Mouse (Mus musculus): ENCODE measurements around the gene Ncbp3. TPM values are rescaled to one million over a fixed set of nuclear protein-coding genes. Genes with fewer than 3 reads are reported as not detected.

Gene Ncbp3
- polyA plus RNA-seq, 1 experiment: not detected

GRCm38 (mm10) chr11:73014831-73015344 is 32.7 kb upstream of the Ncbp3 start:
- H3K4me3 ChIP-seq (ENCODE audit: insufficient read depth, low read depth, low read length): no peak overlapping the region
- 33% methylated on average over 4 of the region's 4 CpGs for WGBS
- peak overlapping the region; percentile 63 for H3K27ac ChIP-seq (ENCODE audit: insufficient read depth, low read depth, low read length)

GRCm38 (mm10) chr11:73015391-73016102 is 32.0 kb upstream of the Ncbp3 start:
- 52% methylated on average over 5 of the region's 5 CpGs for WGBS
- Histone ChIP-seq H3K4me3 (ENCODE audit: insufficient read depth, low read depth, low read length) (no peak overlapping the region), H3K27ac (ENCODE audit: insufficient read depth, low read depth, low read length) (peak overlapping the region; percentile 63), H3K4me1 (ENCODE audit: control insufficient read depth, insufficient read depth, low read length) (peaks cover 42% of the 10 kb centered on the region)
- TF ChIP-seq POLR2A (IDR thresholded peaks at IDR 0.05; ENCODE audit: insufficient read depth, low read depth, low read length) (no peak), CTCF (IDR thresholded peaks at IDR 0.05; ENCODE audit: insufficient read depth, low read depth, low read length) (no peak)

More at GRCm38 (mm10) chr11:73014831-73015344, 32.7 kb upstream of the Ncbp3 start:
- H3K4me1 ChIP-seq (ENCODE audit: control insufficient read depth, insufficient read depth, low read length): peaks cover 40% of the 10 kb centered on the region
- TF ChIP-seq CTCF (IDR thresholded peaks at IDR 0.05; ENCODE audit: insufficient read depth, low read depth, low read length) (no peak), POLR2A (IDR thresholded peaks at IDR 0.05; ENCODE audit: insufficient read depth, low read depth, low read length) (no peak)

DNA sequence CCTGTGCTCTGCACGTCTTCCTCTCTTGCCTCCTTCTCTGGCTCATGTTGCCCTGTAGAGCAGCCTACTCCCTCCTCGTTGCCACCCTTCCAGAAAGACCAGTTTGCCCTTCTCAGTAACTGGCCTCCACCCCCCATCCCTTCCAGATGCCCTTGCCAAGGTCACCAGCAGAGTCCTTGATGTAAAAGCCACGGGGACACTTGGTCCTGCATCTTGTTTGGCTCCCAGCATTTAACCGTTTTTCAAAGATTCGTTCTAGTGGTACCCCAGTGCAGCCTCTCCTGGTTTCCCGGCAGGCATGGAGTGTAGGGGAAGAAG is 31.5 kb upstream of the Ncbp3 start:
- H3K27ac ChIP-seq (ENCODE audit: insufficient read depth, low read depth, low read length): peak overlapping the region; percentile 10; the same call in 1 of the 2 replicates
- no peak overlapping the region for H3K4me3 ChIP-seq (ENCODE audit: insufficient read depth, low read depth, low read length)
- TF ChIP-seq CTCF (IDR thresholded peaks at IDR 0.05; ENCODE audit: insufficient read depth, low read depth, low read length) (no peak), POLR2A (IDR thresholded peaks at IDR 0.05; ENCODE audit: insufficient read depth, low read depth, low read length) (no peak)
- peaks cover 44% of the 10 kb centered on the region for H3K4me1 ChIP-seq (ENCODE audit: control insufficient read depth, insufficient read depth, low read length)
- WGBS: 66% methylated on average over 6 of the region's 6 CpGs

- WGBS: under 1% methylated on average over 54 of the region's 57 CpGs
- peak within 1 kb of the TSS; percentile 78 for H3K27ac ChIP-seq (ENCODE audit: insufficient read depth, low read depth, low read length)
- H3K4me1 ChIP-seq (ENCODE audit: control insufficient read depth, insufficient read depth, low read length): peaks cover 62% of the 10 kb centered on the region
- peak within 1 kb of the TSS; percentile 88 for H3K4me3 ChIP-seq (ENCODE audit: insufficient read depth, low read depth, low read length)
- TF ChIP-seq POLR2A (IDR thresholded peaks at IDR 0.05; ENCODE audit: insufficient read depth, low read depth, low read length) (peak; percentile 90), CTCF (IDR thresholded peaks at IDR 0.05; ENCODE audit: insufficient read depth, low read depth, low read length) (no peak; the same call in 1 of the 2 replicates)
Measured at GRCm38 (mm10) chr11:73018471-73019146, 29.0 kb upstream of the Ncbp3 start, which contains the start of gene Camkk1. Gene Camkk1, plus strand, starts transcription at chr11:73019008.

DNA sequence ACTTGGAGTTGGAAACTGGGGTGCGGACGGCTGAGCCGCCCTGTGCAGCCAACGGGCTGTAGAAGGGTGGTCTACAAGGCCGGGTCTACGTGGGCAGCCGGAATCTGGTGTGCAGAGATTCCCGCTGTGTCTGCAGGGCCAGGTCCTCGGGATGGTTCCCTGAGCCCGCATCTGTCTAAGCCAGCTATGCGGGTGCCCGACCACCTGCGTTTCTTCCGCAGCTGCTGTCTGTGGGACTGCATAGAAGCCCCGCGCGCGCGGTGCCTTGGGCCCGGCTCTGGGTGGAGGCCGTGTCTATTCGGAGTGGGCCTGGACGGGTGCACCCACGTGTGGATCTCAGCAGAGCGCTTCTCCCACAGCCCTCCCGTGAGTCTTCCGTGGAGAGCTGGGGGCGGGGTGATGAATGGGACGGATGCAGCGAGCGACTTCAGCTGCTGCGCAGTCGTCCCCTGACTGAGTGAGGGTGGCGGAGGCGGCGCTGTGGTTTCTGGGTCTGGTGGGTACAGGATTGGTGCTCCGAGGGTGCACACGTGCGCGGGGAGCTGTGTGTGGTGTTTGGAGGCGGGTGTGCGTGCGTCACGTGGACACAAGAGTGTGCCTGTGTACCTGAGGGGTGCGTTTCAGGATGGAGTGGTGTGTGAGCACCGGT is 28.3 kb upstream of the Ncbp3 start:
- WGBS: under 1% methylated on average over 46 of the region's 46 CpGs
- TF ChIP-seq POLR2A (IDR thresholded peaks at IDR 0.05; ENCODE audit: insufficient read depth, low read depth, low read length): peak; percentile 7; the same call in 1 of the 2 replicates
- no peak for TF ChIP-seq CTCF (IDR thresholded peaks at IDR 0.05; ENCODE audit: insufficient read depth, low read depth, low read length)
- peak overlapping the region; percentile 88 for H3K4me3 ChIP-seq (ENCODE audit: insufficient read depth, low read depth, low read length)
- H3K27ac ChIP-seq (ENCODE audit: insufficient read depth, low read depth, low read length): peak overlapping the region; percentile 78
- H3K4me1 ChIP-seq (ENCODE audit: control insufficient read depth, insufficient read depth, low read length): peaks cover 61% of the 10 kb centered on the region

- 26% methylated on average over 7 of the region's 7 CpGs for WGBS
- TF ChIP-seq CTCF (IDR thresholded peaks at IDR 0.05; ENCODE audit: insufficient read depth, low read depth, low read length) (no peak), POLR2A (IDR thresholded peaks at IDR 0.05; ENCODE audit: insufficient read depth, low read depth, low read length) (no peak)
- peaks cover 61% of the 10 kb centered on the region for H3K4me1 ChIP-seq (ENCODE audit: control insufficient read depth, insufficient read depth, low read length)
- peak overlapping the region; percentile 73; the same call in 1 of the 2 replicates for H3K27ac ChIP-seq (ENCODE audit: insufficient read depth, low read depth, low read length)
- peak overlapping the region; percentile 21; the same call in 1 of the 2 replicates for H3K4me3 ChIP-seq (ENCODE audit: insufficient read depth, low read depth, low read length)
Measured at GRCm38 (mm10) chr11:73020953-73021800, 26.4 kb upstream of the Ncbp3 start.

DNA sequence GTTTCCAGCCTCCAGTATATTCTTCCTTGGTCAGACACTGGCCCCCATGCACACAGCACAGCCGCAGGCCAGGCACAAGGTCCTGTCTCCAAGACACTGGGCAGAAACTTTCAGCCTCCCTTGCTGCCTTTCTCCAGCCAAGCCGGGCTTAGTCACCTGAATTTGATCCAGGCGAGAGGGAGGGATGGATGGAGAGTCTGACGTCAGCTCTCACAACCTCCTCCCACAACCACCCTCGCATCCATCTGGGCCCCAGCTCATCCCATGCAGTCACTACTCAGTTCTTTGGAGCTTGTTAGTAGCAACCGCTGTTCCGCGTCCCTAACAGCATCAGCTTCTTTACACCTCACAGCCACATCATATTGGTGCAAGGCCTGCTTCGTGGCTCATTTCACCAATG is 24.5 kb upstream of the Ncbp3 start:
- H3K27ac ChIP-seq (ENCODE audit: insufficient read depth, low read depth, low read length): peak overlapping the region; percentile 32; the same call in 1 of the 2 replicates
- WGBS: 35% methylated on average over 9 of the region's 9 CpGs
- H3K4me1 ChIP-seq (ENCODE audit: control insufficient read depth, insufficient read depth, low read length): peaks cover 56% of the 10 kb centered on the region
- no peak overlapping the region for H3K4me3 ChIP-seq (ENCODE audit: insufficient read depth, low read depth, low read length)
- TF ChIP-seq CTCF (IDR thresholded peaks at IDR 0.05; ENCODE audit: insufficient read depth, low read depth, low read length): no peak
- TF ChIP-seq POLR2A (IDR thresholded peaks at IDR 0.05; ENCODE audit: insufficient read depth, low read depth, low read length): no peak

DNA sequence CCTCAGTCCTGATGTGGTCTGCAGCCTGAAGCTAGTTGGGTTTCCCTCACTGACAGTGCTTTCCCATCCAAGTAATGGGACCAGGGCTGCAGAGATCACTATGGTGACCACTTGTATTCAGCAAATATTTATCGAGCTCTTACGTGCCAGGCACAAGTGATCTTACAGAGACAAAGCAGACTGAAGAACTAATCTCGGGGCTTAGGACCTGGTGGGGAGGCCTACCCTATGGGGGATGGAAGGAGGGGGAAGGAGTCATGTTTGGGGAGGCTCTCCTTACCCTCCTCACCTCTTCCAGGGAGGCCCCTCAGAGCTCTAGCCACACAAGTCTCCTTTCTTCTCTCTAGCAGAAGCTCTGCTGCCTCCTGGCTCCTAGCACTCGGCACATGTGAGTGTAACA is 23.8 kb upstream of the Ncbp3 start:
- peaks cover 52% of the 10 kb centered on the region for H3K4me1 ChIP-seq (ENCODE audit: control insufficient read depth, insufficient read depth, low read length)
- H3K27ac ChIP-seq (ENCODE audit: insufficient read depth, low read depth, low read length): no peak overlapping the region
- no peak overlapping the region for H3K4me3 ChIP-seq (ENCODE audit: insufficient read depth, low read depth, low read length)
- TF ChIP-seq CTCF (IDR thresholded peaks at IDR 0.05; ENCODE audit: insufficient read depth, low read depth, low read length): no peak
- TF ChIP-seq POLR2A (IDR thresholded peaks at IDR 0.05; ENCODE audit: insufficient read depth, low read depth, low read length): no peak
- WGBS: 46% methylated on average over 4 of the region's 4 CpGs
